Mouse (Mus musculus): ENCODE data around the gene Bola1.

Gene Bola1

DNA sequence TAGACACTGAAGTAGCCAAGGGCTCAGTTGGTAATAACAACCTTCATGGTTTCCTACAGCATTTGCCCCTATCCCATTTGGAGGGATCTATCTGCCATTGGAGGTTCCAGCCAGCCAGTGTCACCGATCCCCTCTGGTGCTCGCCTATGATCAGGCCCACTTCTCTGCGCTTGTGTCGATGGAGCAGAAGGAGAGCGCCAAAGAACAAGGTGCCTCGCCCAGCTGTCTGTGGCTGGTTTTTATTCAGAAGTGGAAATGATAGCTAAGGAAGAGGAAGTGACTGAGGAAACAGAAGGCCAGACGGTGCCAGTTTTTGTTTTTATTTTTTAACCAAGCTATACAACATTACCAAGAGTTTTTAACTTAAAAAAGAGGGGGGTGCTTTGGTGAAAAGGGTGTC is 67.7 kb downstream of the Bola1 start:
- DNase-seq (ENCODE audit: low spot score): no peak

DNA sequence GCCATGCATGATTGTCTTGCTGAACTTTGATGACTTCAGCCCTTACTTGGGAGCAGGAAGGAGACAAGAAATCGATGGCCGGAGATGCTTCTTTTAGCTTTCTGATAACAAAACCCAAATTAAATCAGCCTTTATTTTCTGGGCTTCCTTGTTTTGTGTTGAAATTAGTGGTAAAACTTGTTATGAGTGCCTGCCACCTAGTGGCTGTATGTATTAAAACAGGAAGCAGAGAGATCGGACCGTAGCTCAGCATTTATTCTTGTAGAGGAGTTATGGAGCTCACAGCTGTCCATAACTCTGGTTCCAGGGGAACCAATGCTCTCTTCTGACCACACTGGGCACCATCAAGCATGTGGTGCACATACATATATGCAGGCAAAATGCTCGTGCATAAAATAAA is 71.6 kb downstream of the Bola1 start:
- DNase-seq (ENCODE audit: low spot score): no peak
